Mouse (Mus musculus): ENCODE results near the gene Twist1. TPM values are rescaled to one million over a fixed set of nuclear protein-coding genes. Genes with fewer than 3 reads are reported as not detected.
A peak's percentile ranks its signal among the peaks of the same experiment; 100 is the strongest.

Twist1 gene
- total and polyA plus RNA-seq, 2 experiments from 2014 or later, result 0.34 to 1.4 TPM

GRCm38 (mm10) chr12:33959206-33959605 is 1.7 kb downstream of the Twist1 start:
- Histone ChIP-seq H3K9me3 (replicated peaks; ENCODE audit: control insufficient read depth, low read length) (no peaks in the 10 kb centered on the region), H3K9ac (replicated peaks; ENCODE audit: low read depth, low read length) (no peak overlapping the region), H3K4me3 (ENCODE audit: low read depth, low read length) (peak overlapping the region; percentile 59), H3K27me3 (ENCODE audit: control insufficient read depth, insufficient read depth, low read length) (peaks cover 96% of the 10 kb centered on the region), H3K4me2 (ENCODE audit: low read depth, low read length) (peak overlapping the region; percentile 68), H3K36me3 (replicated peaks; ENCODE audit: control insufficient read depth, insufficient read depth, low read length) (no peaks in the 10 kb centered on the region), H3K4me1 (ENCODE audit: control insufficient read depth, insufficient read depth) (0 out of 2 replicates have a peak, but pooled peaks cover 8% of the 10 kb centered on the region), H3K27ac (ENCODE audit: low read depth) (no peak overlapping the region)
- no peak for TF ChIP-seq EP300 (IDR thresholded peaks at IDR 0.05; ENCODE audit: low read depth)
- no peak for TF ChIP-seq CTCF (IDR thresholded peaks at IDR 0.05; ENCODE audit: low read depth)
- ATAC-seq (ENCODE audit: insufficient read depth, low read depth) (no peak), DNase-seq (ENCODE audit: low spot score) (no peak)
- WGBS, result 12% methylated on average over 6 of the region's 6 CpGs

DNA sequence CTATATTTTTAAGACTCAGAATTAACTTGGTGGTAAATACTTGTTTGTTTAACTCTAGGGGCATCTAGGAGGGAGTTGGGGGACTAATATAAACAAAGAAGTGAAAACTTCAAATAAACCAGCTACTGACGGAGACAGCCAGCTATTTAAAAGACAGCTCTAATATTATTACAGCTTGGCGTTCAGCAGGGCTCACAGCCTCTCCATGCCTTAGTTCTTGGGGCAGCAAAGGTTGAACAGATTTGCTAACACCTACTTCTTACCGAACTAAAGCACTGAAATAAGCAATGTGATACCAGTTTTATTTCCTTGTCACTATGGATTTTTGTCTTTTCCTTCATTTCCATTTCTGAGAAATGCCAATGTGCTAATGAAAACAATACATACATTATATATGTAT is 2.4 kb downstream of the Twist1 start:
- 31% methylated on average over 3 of the region's 3 CpGs for WGBS

GRCm38 (mm10) chr12:33961013-33961412 is 3.5 kb downstream of the Twist1 start:
- 0 out of 2 replicates have a peak, but pooled peaks cover 8% of the 10 kb centered on the region for H3K4me1 ChIP-seq (ENCODE audit: control insufficient read depth, insufficient read depth)
- no peak for DNase-seq (ENCODE audit: low spot score)
- 44% methylated on average over 5 of the region's 5 CpGs for WGBS
- peaks cover 95% of the 10 kb centered on the region for H3K27me3 ChIP-seq (ENCODE audit: control insufficient read depth, insufficient read depth, low read length)
- no peak overlapping the region for H3K4me2 ChIP-seq (ENCODE audit: low read depth, low read length)
- no peak overlapping the region for H3K27ac ChIP-seq (ENCODE audit: low read depth)
- no peak overlapping the region for H3K4me3 ChIP-seq (ENCODE audit: low read depth, low read length)
- TF ChIP-seq CTCF (IDR thresholded peaks at IDR 0.05; ENCODE audit: low read depth), result no peak
- TF ChIP-seq EP300 (IDR thresholded peaks at IDR 0.05; ENCODE audit: low read depth), result no peak
- no peak for ATAC-seq (ENCODE audit: insufficient read depth, low read depth)
- no peaks in the 10 kb centered on the region for H3K9me3 ChIP-seq (replicated peaks; ENCODE audit: control insufficient read depth, low read length)
- no peaks in the 10 kb centered on the region for H3K36me3 ChIP-seq (replicated peaks; ENCODE audit: control insufficient read depth, insufficient read depth, low read length)
- H3K9ac ChIP-seq (replicated peaks; ENCODE audit: low read depth, low read length), result no peak overlapping the region

More for the DNA sequence above, 2.4 kb downstream of the Twist1 start:
- DNase-seq (ENCODE audit: low spot score) (no peak), ATAC-seq (ENCODE audit: insufficient read depth, low read depth) (no peak)
- Histone ChIP-seq H3K4me2 (ENCODE audit: low read depth, low read length) (no peak overlapping the region), H3K4me3 (ENCODE audit: low read depth, low read length) (no peak overlapping the region), H3K27ac (ENCODE audit: low read depth) (no peak overlapping the region), H3K36me3 (replicated peaks; ENCODE audit: control insufficient read depth, insufficient read depth, low read length) (no peaks in the 10 kb centered on the region), H3K27me3 (ENCODE audit: control insufficient read depth, insufficient read depth, low read length) (peaks cover 97% of the 10 kb centered on the region), H3K4me1 (ENCODE audit: control insufficient read depth, insufficient read depth) (0 out of 2 replicates have a peak, but pooled peaks cover 8% of the 10 kb centered on the region), H3K9ac (replicated peaks; ENCODE audit: low read depth, low read length) (no peak overlapping the region), H3K9me3 (replicated peaks; ENCODE audit: control insufficient read depth, low read length) (no peaks in the 10 kb centered on the region)
- TF ChIP-seq CTCF (IDR thresholded peaks at IDR 0.05; ENCODE audit: low read depth) (no peak), EP300 (IDR thresholded peaks at IDR 0.05; ENCODE audit: low read depth) (no peak)

GRCm38 (mm10) chr12:33962118-33962772 is 4.8 kb downstream of the Twist1 start:
- no peaks in the 10 kb centered on the region for H3K36me3 ChIP-seq (replicated peaks; ENCODE audit: control insufficient read depth, insufficient read depth, low read length)
- peaks cover 95% of the 10 kb centered on the region for H3K27me3 ChIP-seq (ENCODE audit: control insufficient read depth, insufficient read depth, low read length)
- DNase-seq (ENCODE audit: low spot score) (no peak), ATAC-seq (ENCODE audit: insufficient read depth, low read depth) (no peak)
- TF ChIP-seq CTCF (IDR thresholded peaks at IDR 0.05; ENCODE audit: low read depth) (no peak), EP300 (IDR thresholded peaks at IDR 0.05; ENCODE audit: low read depth) (no peak)
- no peak overlapping the region for H3K9ac ChIP-seq (replicated peaks; ENCODE audit: low read depth, low read length)
- H3K4me1 ChIP-seq (ENCODE audit: control insufficient read depth, insufficient read depth), result 0 out of 2 replicates have a peak, but pooled peaks cover 8% of the 10 kb centered on the region
- WGBS, result 23% methylated on average over 17 of the region's 17 CpGs
- H3K4me3 ChIP-seq (ENCODE audit: low read depth, low read length), result no peak overlapping the region
- H3K4me2 ChIP-seq (ENCODE audit: low read depth, low read length), result no peak overlapping the region
- no peak overlapping the region for H3K27ac ChIP-seq (ENCODE audit: low read depth)
- no peaks in the 10 kb centered on the region for H3K9me3 ChIP-seq (replicated peaks; ENCODE audit: control insufficient read depth, low read length)

GRCm38 (mm10) chr12:33962773-33963130 is 5.3 kb downstream of the Twist1 start:
- Histone ChIP-seq H3K4me3 (ENCODE audit: low read depth, low read length) (no peak overlapping the region), H3K4me1 (ENCODE audit: control insufficient read depth, insufficient read depth) (0 out of 2 replicates have a peak, but pooled peaks cover 9% of the 10 kb centered on the region), H3K27ac (ENCODE audit: low read depth) (no peak overlapping the region), H3K4me2 (ENCODE audit: low read depth, low read length) (no peak overlapping the region), H3K36me3 (replicated peaks; ENCODE audit: control insufficient read depth, insufficient read depth, low read length) (no peaks in the 10 kb centered on the region), H3K27me3 (ENCODE audit: control insufficient read depth, insufficient read depth, low read length) (peaks cover 95% of the 10 kb centered on the region), H3K9ac (replicated peaks; ENCODE audit: low read depth, low read length) (no peak overlapping the region), H3K9me3 (replicated peaks; ENCODE audit: control insufficient read depth, low read length) (no peaks in the 10 kb centered on the region)
- DNase-seq (ENCODE audit: low spot score) (no peak), ATAC-seq (ENCODE audit: insufficient read depth, low read depth) (no peak)
- WGBS, result 40% methylated on average over 9 of the region's 9 CpGs
- TF ChIP-seq CTCF (IDR thresholded peaks at IDR 0.05; ENCODE audit: low read depth) (no peak), EP300 (IDR thresholded peaks at IDR 0.05; ENCODE audit: low read depth) (no peak)
